Mouse (Mus musculus): ENCODE results near the gene Nppa. TPM values are rescaled to one million over a fixed set of nuclear protein-coding genes. Genes with fewer than 3 reads are reported as not detected.
"Not testable (repeated sequence)": the region's sequence is repeated elsewhere in the genome, so short reads cannot be mapped to it uniquely, and the experiment has no call there.

Nppa gene
- polyA plus RNA-seq, 1 experiment from 2014 or later, result 6.1 TPM

DNA sequence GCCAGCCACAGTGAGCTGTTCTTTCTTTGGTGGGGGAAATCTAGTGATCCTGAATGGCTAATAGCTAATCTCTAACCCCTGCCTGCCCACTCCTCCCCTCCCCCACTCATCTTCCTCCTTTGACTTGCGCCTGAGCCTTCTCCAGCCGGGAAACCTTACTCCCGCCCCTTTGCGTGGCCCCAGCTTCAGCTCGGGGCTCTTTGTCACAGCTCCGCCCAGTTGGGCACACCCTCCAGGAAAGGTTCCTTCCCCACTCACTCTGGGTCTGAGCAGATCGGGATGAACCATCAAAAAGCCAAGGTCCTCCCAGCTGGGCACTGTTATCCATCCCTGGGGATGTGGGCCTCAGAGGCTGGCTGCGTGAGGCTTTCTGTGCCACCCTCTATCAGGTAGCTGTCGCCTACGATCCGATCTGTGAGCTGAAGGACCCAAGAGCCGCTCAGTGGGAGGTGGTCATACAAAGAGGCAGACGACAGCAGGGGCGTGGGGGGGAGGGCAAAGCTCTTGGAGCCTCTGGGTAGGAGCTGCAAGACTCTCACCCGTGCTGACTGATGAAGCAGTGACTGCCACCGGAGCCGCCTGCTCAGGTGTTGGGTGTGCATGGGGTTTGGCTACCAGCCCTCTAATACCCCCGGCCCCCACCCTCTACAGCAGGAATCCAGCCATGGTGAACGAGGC lies 40.5 kb downstream of the Nppa start:
- peak overlapping the region; percentile 79 for H3K9ac ChIP-seq
- H3K9me3 ChIP-seq, result no peaks in the 10 kb centered on the region
- WGBS, result under 1% methylated on average over 19 of the region's 19 CpGs
- no peaks in the 10 kb centered on the region for H3K27me3 ChIP-seq
- peaks cover 30% of the 10 kb centered on the region for H3K36me3 ChIP-seq
- H3K27ac ChIP-seq (replicated peaks), result peak overlapping the region; percentile 86
- H3K4me1 ChIP-seq (replicated peaks), result peaks cover 60% of the 10 kb centered on the region
- H3K4me2 ChIP-seq, result peak overlapping the region; percentile 90
- peak; percentile 21 for ATAC-seq (ENCODE audit: low read depth)
- H3K4me3 ChIP-seq, result peak overlapping the region; percentile 74

DNA sequence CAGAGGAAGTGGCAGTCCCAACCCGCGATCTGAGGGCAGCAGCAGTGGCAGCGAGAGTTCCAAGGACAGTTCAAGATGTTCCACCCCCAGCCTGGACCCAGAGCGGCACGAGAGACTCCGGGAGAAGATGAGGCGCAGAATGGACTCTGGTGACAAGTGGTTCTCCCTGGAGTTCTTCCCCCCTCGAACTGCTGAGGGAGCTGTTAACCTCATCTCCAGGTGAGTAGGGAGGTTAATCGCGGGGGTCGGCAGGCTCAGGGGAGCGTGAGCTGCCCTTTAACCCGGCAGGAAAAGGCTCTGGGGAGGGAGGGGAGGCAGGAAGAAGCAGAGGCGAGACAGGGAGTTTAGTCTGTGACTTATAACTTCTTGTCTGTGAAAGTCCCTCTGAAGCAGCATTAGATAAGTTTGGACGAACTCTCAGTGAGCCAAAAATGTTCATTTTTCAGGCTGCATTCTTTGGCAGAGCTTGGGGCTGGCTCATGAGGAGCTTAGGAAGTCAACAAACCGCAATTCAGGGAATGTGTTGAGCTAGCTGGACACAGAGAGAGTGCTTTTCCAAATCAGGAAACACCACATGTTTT lies 41.2 kb downstream of the Nppa start:
- H3K9me3 ChIP-seq, result no peaks in the 10 kb centered on the region
- peaks cover 62% of the 10 kb centered on the region for H3K4me1 ChIP-seq (replicated peaks)
- peak overlapping the region; percentile 74 for H3K4me3 ChIP-seq

DNA sequence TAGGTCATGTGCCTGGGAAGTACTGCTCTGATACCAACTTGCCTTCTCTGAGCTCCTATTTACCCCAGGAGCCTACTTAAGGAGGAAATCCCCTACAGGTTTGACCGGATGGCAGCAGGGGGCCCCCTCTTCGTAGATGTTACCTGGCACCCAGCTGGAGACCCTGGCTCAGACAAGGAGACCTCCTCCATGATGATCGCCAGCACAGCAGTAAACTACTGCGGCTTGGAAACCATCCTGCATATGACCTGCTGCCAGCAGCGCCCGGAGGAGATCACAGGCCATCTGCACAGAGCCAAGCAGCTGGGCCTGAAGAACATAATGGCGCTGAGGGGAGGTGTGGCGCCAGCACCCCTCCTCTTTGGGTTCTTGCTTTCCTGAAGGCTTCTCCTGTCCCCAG lies 42.8 kb downstream of the Nppa start:
- not testable (repeated sequence) for H3K27me3 ChIP-seq; ATAC-seq (ENCODE audit: low read depth); H3K9me3 ChIP-seq; H3K27ac ChIP-seq (replicated peaks); H3K4me3 ChIP-seq
- H3K4me1 ChIP-seq (replicated peaks), result peaks cover 50% of the 10 kb centered on the region
- WGBS, result 68% methylated on average over 6 of the region's 8 CpGs
- H3K36me3 ChIP-seq, result peaks cover 41% of the 10 kb centered on the region
- H3K4me2 ChIP-seq, result peak overlapping the region; percentile 90; the same call in 1 of the 2 replicates
- peak overlapping the region; percentile 32; the same call in 1 of the 2 replicates for H3K9ac ChIP-seq

More for the DNA sequence above, 41.2 kb downstream of the Nppa start:
- peak overlapping the region; percentile 90 for H3K4me2 ChIP-seq
- ATAC-seq (ENCODE audit: low read depth), result no peak
- H3K9ac ChIP-seq, result peak overlapping the region; percentile 79
- WGBS, result 8% methylated on average over 16 of the region's 16 CpGs
- H3K27ac ChIP-seq (replicated peaks), result peak overlapping the region; percentile 86
- H3K27me3 ChIP-seq, result no peaks in the 10 kb centered on the region
- H3K36me3 ChIP-seq, result peaks cover 29% of the 10 kb centered on the region

DNA sequence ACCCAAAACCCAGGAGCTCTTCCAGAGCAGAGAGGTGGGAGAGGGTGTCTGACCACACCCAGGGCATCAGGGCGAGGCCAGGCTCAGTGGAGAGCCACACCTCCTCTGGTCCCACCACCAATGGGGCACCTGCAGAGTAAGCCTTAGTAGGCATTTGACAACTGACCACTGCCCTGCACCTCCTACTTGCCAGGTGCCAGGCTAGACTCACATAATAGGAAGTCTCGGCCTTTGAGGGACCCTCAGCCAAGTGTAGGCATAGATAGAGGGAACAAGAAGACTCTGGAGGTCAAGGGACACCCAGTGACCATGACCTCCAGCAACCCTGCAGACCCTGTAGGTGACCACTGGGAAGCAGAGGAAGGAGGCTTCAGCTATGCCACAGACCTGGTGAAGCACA lies 43.6 kb downstream of the Nppa start:
- no peak for ATAC-seq (ENCODE audit: low read depth)

DNA sequence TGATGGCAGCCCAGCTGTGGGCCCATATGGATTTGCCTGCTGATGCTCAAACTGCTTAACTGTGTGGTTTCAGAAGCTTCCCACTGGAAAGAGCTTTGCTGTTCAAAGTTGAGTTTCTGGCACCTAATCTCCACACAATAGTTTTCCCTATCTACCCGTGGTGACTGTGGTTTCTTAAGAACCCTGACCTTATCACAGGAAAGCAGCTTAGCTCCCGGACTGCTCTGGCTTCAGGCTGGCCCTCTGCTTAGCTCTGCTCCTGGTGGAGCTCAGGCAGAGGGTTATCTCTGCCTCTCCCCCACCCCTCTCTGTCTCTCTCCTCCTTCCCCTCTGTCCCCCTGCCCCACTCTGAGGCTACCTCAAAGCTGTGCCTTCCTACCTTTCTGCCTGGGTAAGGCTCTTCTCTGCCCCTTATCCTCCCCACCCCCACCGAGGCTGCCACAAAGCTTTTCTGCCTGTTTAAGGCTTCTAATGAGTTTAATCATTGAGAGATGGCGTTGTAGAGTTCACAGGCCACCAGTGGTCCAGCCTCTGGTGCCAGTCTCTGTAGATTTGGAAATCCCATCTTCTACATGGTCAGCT lies 46.0 kb downstream of the Nppa start:
- peaks cover 25% of the 10 kb centered on the region for H3K4me1 ChIP-seq (replicated peaks)
- WGBS, result 78% methylated on average over 4 of the region's 4 CpGs
- H3K4me2 ChIP-seq, result no peak overlapping the region
- no peak for ATAC-seq (ENCODE audit: low read depth)
- H3K4me3 ChIP-seq, result no peak overlapping the region
- H3K27me3 ChIP-seq, result no peaks in the 10 kb centered on the region
- H3K27ac ChIP-seq (replicated peaks), result no peak overlapping the region
- H3K36me3 ChIP-seq, result peaks cover 73% of the 10 kb centered on the region
- H3K9ac ChIP-seq, result no peak overlapping the region
- H3K9me3 ChIP-seq, result no peaks in the 10 kb centered on the region

More for the DNA sequence above, 43.6 kb downstream of the Nppa start:
- H3K27me3 ChIP-seq, result no peaks in the 10 kb centered on the region
- H3K9ac ChIP-seq, result no peak overlapping the region
- no peaks in the 10 kb centered on the region for H3K9me3 ChIP-seq
- no peak overlapping the region for H3K4me3 ChIP-seq
- H3K4me2 ChIP-seq, result no peak overlapping the region
- H3K36me3 ChIP-seq, result peaks cover 49% of the 10 kb centered on the region
- no peak overlapping the region for H3K27ac ChIP-seq (replicated peaks)
- 94% methylated on average over 2 of the region's 2 CpGs for WGBS
- H3K4me1 ChIP-seq (replicated peaks), result peaks cover 50% of the 10 kb centered on the region

DNA sequence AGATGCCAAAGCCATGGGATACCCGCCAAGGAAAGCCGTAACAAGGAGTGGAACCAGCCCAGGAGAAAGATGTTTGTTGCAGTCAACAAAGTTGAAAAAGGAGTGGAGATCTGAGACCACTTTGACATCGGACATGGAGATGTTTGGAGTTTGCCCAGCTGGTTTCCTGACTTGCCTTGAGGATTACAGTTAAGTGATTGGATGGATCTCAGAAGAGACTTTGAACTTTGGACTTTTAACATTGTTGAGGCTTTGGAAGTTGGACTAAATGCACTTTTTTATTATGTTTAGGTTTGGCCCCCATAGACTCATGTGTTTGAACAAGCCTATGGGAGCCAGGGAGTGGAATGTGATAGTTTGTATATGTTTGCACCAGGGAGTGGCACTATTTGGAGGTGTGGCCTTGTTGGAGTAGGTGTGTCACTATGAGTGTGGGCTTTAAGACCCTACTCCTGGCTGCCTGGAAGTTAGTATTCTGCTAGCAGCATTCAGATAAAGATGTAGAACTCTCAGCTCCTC lies 49.9 kb downstream of the Nppa start:
- not testable (repeated sequence) for H3K4me3 ChIP-seq; ATAC-seq (ENCODE audit: low read depth); H3K27me3 ChIP-seq; H3K4me2 ChIP-seq; H3K4me1 ChIP-seq (replicated peaks); H3K27ac ChIP-seq (replicated peaks); H3K9ac ChIP-seq; H3K9me3 ChIP-seq
- 96% methylated on average over 3 of the region's 3 CpGs for WGBS
- H3K36me3 ChIP-seq, result peaks cover 96% of the 10 kb centered on the region

DNA sequence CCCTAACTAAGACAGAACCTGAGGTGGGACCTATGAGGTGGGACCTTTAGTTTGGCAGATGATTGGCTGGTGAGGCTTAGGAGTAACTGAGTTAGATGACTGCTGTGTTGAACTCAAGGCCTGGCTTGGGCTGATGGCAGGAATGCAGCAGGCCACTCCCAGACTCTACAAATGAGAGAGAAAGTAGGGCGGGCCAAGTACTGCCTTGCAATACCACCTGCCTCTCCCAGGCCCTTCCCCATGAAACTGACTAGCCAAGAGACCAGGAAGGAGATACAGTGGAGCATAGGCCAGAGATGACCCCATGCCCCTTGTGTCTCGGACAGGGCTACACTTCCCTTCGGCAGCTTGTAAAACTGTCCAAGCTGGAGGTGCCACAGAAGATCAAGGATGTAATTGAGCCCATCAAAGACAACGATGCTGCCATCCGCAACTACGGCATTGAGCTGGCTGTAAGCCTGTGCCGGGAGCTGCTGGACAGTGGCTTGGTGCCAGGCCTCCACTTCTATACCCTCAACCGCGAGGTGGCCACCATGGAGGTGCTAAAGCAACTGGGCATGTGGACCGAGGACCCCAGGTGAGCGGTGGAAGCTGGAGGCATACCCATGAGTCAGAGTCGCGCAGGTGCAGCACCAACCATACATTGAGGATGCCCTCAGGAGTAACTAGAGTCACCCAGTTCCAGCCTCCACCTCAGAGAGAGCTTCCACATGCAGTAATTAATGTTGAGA lies 50.7 kb downstream of the Nppa start:
- ATAC-seq (ENCODE audit: low read depth), result no peak
- Histone ChIP-seq H3K9me3 (no peaks in the 10 kb centered on the region), H3K4me3 (no peak overlapping the region), H3K27me3 (no peaks in the 10 kb centered on the region), H3K9ac (no peak overlapping the region), H3K27ac (replicated peaks) (no peak overlapping the region), H3K4me2 (no peak overlapping the region), H3K36me3 (peaks cover 96% of the 10 kb centered on the region), H3K4me1 (replicated peaks) (0 out of 2 replicates have a peak, but pooled peaks cover 3% of the 10 kb centered on the region)
- 95% methylated on average over 13 of the region's 13 CpGs for WGBS

Other genes with a start within 250 kb of the Nppa start
- 3.7 and 5.0 TPM in 2 replicates for gene Zfp984, start 190.9 kb upstream of the Nppa start, polyA plus RNA-seq (2015; fragmentation: Nextera tagmentation; extraction: Ambion mirVana)
- gene Zfp933, start 152.4 kb upstream of the Nppa start, polyA plus RNA-seq (2015; fragmentation: Nextera tagmentation; extraction: Ambion mirVana), result 5.3 and 6.4 TPM in 2 replicates
- 40.8 and 45.1 TPM in 2 replicates for gene Miip, start 131.9 kb upstream of the Nppa start, polyA plus RNA-seq (2015; fragmentation: Nextera tagmentation; extraction: Ambion mirVana)
- gene Fv1, start 131.7 kb upstream of the Nppa start, polyA plus RNA-seq (2015; fragmentation: Nextera tagmentation; extraction: Ambion mirVana), result 12.0 and 14.3 TPM in 2 replicates
- gene Mfn2, start 96.0 kb upstream of the Nppa start, polyA plus RNA-seq (2015; fragmentation: Nextera tagmentation; extraction: Ambion mirVana), result 76.3 and 79.0 TPM in 2 replicates
- gene Plod1, start 64.0 kb upstream of the Nppa start, polyA plus RNA-seq (2015; fragmentation: Nextera tagmentation; extraction: Ambion mirVana), result 35.2 and 35.7 TPM in 2 replicates
- 13.6 and 14.7 TPM in 2 replicates for gene 2510039O18Rik, start 59.8 kb upstream of the Nppa start, polyA plus RNA-seq (2015; fragmentation: Nextera tagmentation; extraction: Ambion mirVana)
- gene Nppb, start 14.9 kb upstream of the Nppa start, polyA plus RNA-seq (2015; fragmentation: Nextera tagmentation; extraction: Ambion mirVana), result 0.43 TPM in 1 of 2 replicates, not detected in the other
- gene Clcn6, start 38.1 kb downstream of the Nppa start, polyA plus RNA-seq (2015; fragmentation: Nextera tagmentation; extraction: Ambion mirVana), result 31.7 and 32.4 TPM in 2 replicates
- gene Mthfr, start 38.4 kb downstream of the Nppa start, polyA plus RNA-seq (2015; fragmentation: Nextera tagmentation; extraction: Ambion mirVana), result 19.9 and 20.9 TPM in 2 replicates
- 6.5 and 7.3 TPM in 2 replicates for gene Agtrap, start 87.3 kb downstream of the Nppa start, polyA plus RNA-seq (2015; fragmentation: Nextera tagmentation; extraction: Ambion mirVana)
- gene Mad2l2, start 129.7 kb downstream of the Nppa start, polyA plus RNA-seq (2015; fragmentation: Nextera tagmentation; extraction: Ambion mirVana), result 98.7 and 116 TPM in 2 replicates
- gene Draxin, start 130.0 kb downstream of the Nppa start, polyA plus RNA-seq (2015; fragmentation: Nextera tagmentation; extraction: Ambion mirVana), result 14.0 and 14.3 TPM in 2 replicates
- gene Fbxo6, start 151.4 kb downstream of the Nppa start, polyA plus RNA-seq (2015; fragmentation: Nextera tagmentation; extraction: Ambion mirVana), result 16.4 and 16.6 TPM in 2 replicates
- 81.4 and 87.6 TPM in 2 replicates for gene Fbxo44, start 159.8 kb downstream of the Nppa start, polyA plus RNA-seq (2015; fragmentation: Nextera tagmentation; extraction: Ambion mirVana)
- 6.1 and 6.9 TPM in 2 replicates for gene Fbxo2, start 159.9 kb downstream of the Nppa start, polyA plus RNA-seq (2015; fragmentation: Nextera tagmentation; extraction: Ambion mirVana)